Mouse (Mus musculus): Measurements from ENCODE around the gene Dolpp1.

DNA sequence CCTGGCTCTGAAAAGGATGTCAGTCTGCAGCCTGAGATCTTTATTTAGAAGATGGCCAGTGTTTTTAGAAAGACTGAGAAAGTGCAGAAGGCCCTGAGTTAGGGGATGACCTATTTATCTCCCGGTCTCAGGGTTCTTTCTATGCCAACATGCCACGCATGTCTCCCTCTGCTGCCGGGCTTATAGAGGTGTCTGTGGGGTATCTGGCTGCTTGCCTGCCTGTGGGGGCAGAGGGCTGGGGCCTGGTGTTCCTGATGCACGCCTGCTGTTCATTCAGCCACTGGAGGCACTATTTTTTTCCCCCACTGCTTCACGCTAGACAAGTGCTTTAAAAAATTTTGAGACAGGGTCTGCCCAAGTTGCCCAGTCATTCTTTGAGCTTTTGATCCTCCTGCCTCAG, 25.9 kb upstream of the Dolpp1 start:
- TF ChIP-seq POLR2A (IDR thresholded peaks at IDR 0.05; ENCODE audit: borderline replicate concordance, extremely low read depth, insufficient read depth, insufficient read length, poor library complexity, severe bottlenecking) = no peak
- no peak for TF ChIP-seq CTCF (IDR thresholded peaks at IDR 0.05; ENCODE audit: borderline replicate concordance, extremely low read depth, insufficient read depth, insufficient read length)

Data from brain, embryonic 14.5 days (tissue).